20 mouse cellular contexts compared by ENCODE assay signal in genomic region chr9:105313250-105313649, GRCm38 (mm10).
DNase-seq lines count a peak whose midpoint lies in the region; ATAC-seq lines count a peak whose summit lies in the region.
"Had no signal": no experiment of that assay in that cellular context is flagged by ENCODE, and none has a peak within 500 bp of the region (broad histone marks: within the 10 kb centered on the region; RNA-seq: fewer than 3 reads in every experiment).

No protein-coding gene starts in this region.

- H3K36me3 ChIP-seq in hindbrain, embryonic 15.5 days, result no peaks in the 10 kb centered on the region
- H3K36me3 ChIP-seq in hindbrain, embryonic 12.5 days, result no peaks in the 10 kb centered on the region
- H3K36me3 ChIP-seq: embryonic facial prominence, embryonic 12.5 days; heart, embryonic 13.5 days; liver, embryonic 15.5 days had no signal

- peak; percentile 23; the same call in 1 of the 2 replicates for ATAC-seq in hindbrain, embryonic 15.5 days (ENCODE audit: low FRiP score, low read depth)
- ATAC-seq in hindbrain, embryonic 12.5 days (ENCODE audit: low FRiP score), result no peak
- ATAC-seq: intestine, embryonic 16.5 days had no signal

- 49% methylated on average over 10 of the region's 10 CpGs for WGBS in hindbrain, embryonic 15.5 days
- 65% methylated on average over 10 of the region's 10 CpGs for WGBS in hindbrain, embryonic 12.5 days

- H3K9me3 ChIP-seq in hindbrain, embryonic 15.5 days, result no peaks in the 10 kb centered on the region
- no peaks in the 10 kb centered on the region for H3K9me3 ChIP-seq in hindbrain, embryonic 12.5 days (replicated peaks)
- H3K9me3 ChIP-seq: embryonic facial prominence, embryonic 12.5 days; heart, embryonic 13.5 days; liver, embryonic 15.5 days had no signal

- no peak overlapping the region for H3K9ac ChIP-seq in hindbrain, embryonic 15.5 days
- no peak overlapping the region for H3K9ac ChIP-seq in hindbrain, embryonic 12.5 days
- H3K9ac ChIP-seq: embryonic facial prominence, embryonic 12.5 days; heart, embryonic 13.5 days; liver, embryonic 15.5 days had no signal

- no peak overlapping the region for H3K27ac ChIP-seq in hindbrain, embryonic 15.5 days (replicated peaks)
- H3K27ac ChIP-seq in hindbrain, embryonic 12.5 days, result no peak overlapping the region
- H3K27ac ChIP-seq: embryonic facial prominence, embryonic 12.5 days; heart, embryonic 13.5 days; kidney, postnatal 0 days; liver, embryonic 15.5 days had no signal

- H3K4me2 ChIP-seq in hindbrain, embryonic 15.5 days, result no peak overlapping the region
- H3K4me2 ChIP-seq in hindbrain, embryonic 12.5 days (replicated peaks), result no peak overlapping the region
- H3K4me2 ChIP-seq: embryonic facial prominence, embryonic 12.5 days; heart, embryonic 13.5 days; liver, embryonic 15.5 days had no signal

- no peaks in the 10 kb centered on the region for H3K27me3 ChIP-seq in hindbrain, embryonic 15.5 days
- H3K27me3 ChIP-seq in hindbrain, embryonic 12.5 days, result no peaks in the 10 kb centered on the region
- H3K27me3 ChIP-seq: embryonic facial prominence, embryonic 12.5 days; heart, embryonic 13.5 days; liver, embryonic 15.5 days; megakaryocyte, embryonic 14.5 days had no signal

- peaks cover 18% of the 10 kb centered on the region for H3K4me1 ChIP-seq in hindbrain, embryonic 15.5 days (replicated peaks)
- no peaks in the 10 kb centered on the region for H3K4me1 ChIP-seq in hindbrain, embryonic 12.5 days
- H3K4me1 ChIP-seq: embryonic facial prominence, embryonic 12.5 days; heart, embryonic 13.5 days; liver, embryonic 15.5 days; megakaryocyte, embryonic 14.5 days had no signal

- peak; percentile 21 to 30 for DNase-seq in cerebellum, postnatal 14 days
- no peak for DNase-seq in cerebellum, adult 11-12 months
- DNase-seq in right cerebral cortex, adult 18-20 months, result peak; percentile 25
- no peak for DNase-seq in right cerebral cortex, postnatal 4 days
- DNase-seq in kidney, postnatal 25 days, result no peak
- DNase-seq in thymus, adult 18-20 months, result no peak
- DNase-seq: cerebellum, adult 11 months; heart, postnatal 36 days; lung, postnatal 10 days; right cerebral cortex, postnatal 25 days; thymus, postnatal 4 days had no signal

- H3K4me3 ChIP-seq in hindbrain, embryonic 15.5 days, result no peak overlapping the region
- H3K4me3 ChIP-seq in hindbrain, embryonic 12.5 days, result no peak overlapping the region
- H3K4me3 ChIP-seq: embryonic facial prominence, embryonic 12.5 days; heart, embryonic 13.5 days; liver, embryonic 15.5 days; megakaryocyte, embryonic 14.5 days; myocyte had no signal

Comparison
In these comparisons a context has a peak if more than half of its experiments do, and no peak if none do; other contexts are left out.
1. DNase-seq: peak in cerebellum, postnatal 14 days (2 of 2) and right cerebral cortex, adult 18-20 months (single experiment); none in cerebellum, adult 11-12 months (single experiment), right cerebral cortex, postnatal 4 days (single experiment), kidney, postnatal 25 days (0 of 2) and thymus, adult 18-20 months (0 of 2).